Mouse (Mus musculus) embryo, embryonic 9.5 days (tissue): Measurements from ENCODE around the gene Tob1.
A peak's percentile ranks its signal among the peaks of the same experiment; 100 is the strongest.

Experiments
- DNase-seq: peaks from one replicate; pipeline ENCODE4 v3.0.0-alpha.2; 2017; ENCODE audit errors: extremely low spot score

Gene Tob1

GRCm38 (mm10) chr11:94198405-94199146 is 12.7 kb upstream of the Tob1 start:
- no peak for DNase-seq

- DNase-seq, result no peak
These were observed 11.5 kb upstream of the Tob1 start for GRCm38 (mm10) chr11:94199771-94200170.

GRCm38 (mm10) chr11:94200422-94200821 is 10.8 kb upstream of the Tob1 start:
- no peak for DNase-seq

GRCm38 (mm10) chr11:94202106-94202505 is 9.1 kb upstream of the Tob1 start:
- no peak for DNase-seq

GRCm38 (mm10) chr11:94203066-94203465 is 8.2 kb upstream of the Tob1 start:
- DNase-seq, result no peak

GRCm38 (mm10) chr11:94206398-94207114 is 4.7 kb upstream of the Tob1 start:
- DNase-seq, result no peak

GRCm38 (mm10) chr11:94208811-94209675 is 2.2 kb upstream of the Tob1 start:
- DNase-seq, result no peak

- DNase-seq, result no peak
These were observed 1.5 kb upstream of the Tob1 start for GRCm38 (mm10) chr11:94209695-94210131.

GRCm38 (mm10) chr11:94210191-94211086 is 815 bp upstream of the Tob1 start:
- peak; percentile 86 for DNase-seq

GRCm38 (mm10) chr11:94211651-94212488 is 616 bp downstream of the Tob1 start:
- DNase-seq, result peak; percentile 89

- no peak for DNase-seq
These were observed 1.2 kb downstream of the Tob1 start for GRCm38 (mm10) chr11:94212489-94212836.

- DNase-seq, result no peak
These were observed 1.7 kb downstream of the Tob1 start for GRCm38 (mm10) chr11:94212997-94213396.

GRCm38 (mm10) chr11:94213735-94214594 is 2.7 kb downstream of the Tob1 start:
- DNase-seq, result no peak

GRCm38 (mm10) chr11:94215581-94215980 is 4.3 kb downstream of the Tob1 start:
- no peak for DNase-seq

GRCm38 (mm10) chr11:94216247-94216646 is 5.0 kb downstream of the Tob1 start:
- DNase-seq, result no peak

- no peak for DNase-seq
These were observed 10.0 kb downstream of the Tob1 start for GRCm38 (mm10) chr11:94221257-94221656.

- DNase-seq, result no peak
These were observed 12.3 kb downstream of the Tob1 start for GRCm38 (mm10) chr11:94223531-94223930.

- DNase-seq, result peak; percentile 42
These were observed 14.7 kb downstream of the Tob1 start for GRCm38 (mm10) chr11:94225985-94226384.

GRCm38 (mm10) chr11:94228416-94228815 is 17.2 kb downstream of the Tob1 start:
- no peak for DNase-seq
